Mouse (Mus musculus): Measurements from ENCODE around the gene Gm21409. TPM values are rescaled to one million over a fixed set of nuclear protein-coding genes. Genes with fewer than 3 reads are reported as not detected.

Gene Gm21409
- not detected for polyA plus RNA-seq (2014; fragmentation: Illumina TruSeq; extraction: RNeasy Lipid Tissue Mini Kit (QIAGEN cat#74804); ENCODE audit: low replicate concordance)

GRCm38 (mm10) chrY:84746385-84746784 lies at the start of gene Gm21409:
Gm21409 (plus strand) TSS chrY:84746685.

Other genes starting within 250 kb of the Gm21409 start
- not detected for gene Gm21394, start 181.8 kb upstream of the Gm21409 start, polyA plus RNA-seq (2014; fragmentation: Illumina TruSeq; extraction: RNeasy Lipid Tissue Mini Kit (QIAGEN cat#74804); ENCODE audit: low replicate concordance)

All from small intestine, adult 10 weeks (tissue).